Mouse (Mus musculus) small intestine, adult 2 months (tissue): ENCODE measurements around the gene Atp11c.

Source experiments
- CTCF ChIP-seq: fragments of 200-500 bp; IDR thresholded peaks from 2 replicates; pipeline ENCODE4 v1.5.1; 2012; ENCODE audit warnings: low read depth, mild to moderate bottlenecking, control low read depth, inconsistent platforms, low read length, moderate library complexity, mixed read lengths; ENCODE audit not compliant: insufficient replicate concordance, insufficient read length; ENCODE audit errors: extremely low read depth
- POLR2A ChIP-seq: fragments of 200-500 bp; IDR thresholded peaks from 2 replicates; pipeline ENCODE4 v1.6.1; 2012; ENCODE audit warnings: low read depth, mild to moderate bottlenecking, control low read depth, inconsistent platforms, low read length, moderate library complexity

DNA sequence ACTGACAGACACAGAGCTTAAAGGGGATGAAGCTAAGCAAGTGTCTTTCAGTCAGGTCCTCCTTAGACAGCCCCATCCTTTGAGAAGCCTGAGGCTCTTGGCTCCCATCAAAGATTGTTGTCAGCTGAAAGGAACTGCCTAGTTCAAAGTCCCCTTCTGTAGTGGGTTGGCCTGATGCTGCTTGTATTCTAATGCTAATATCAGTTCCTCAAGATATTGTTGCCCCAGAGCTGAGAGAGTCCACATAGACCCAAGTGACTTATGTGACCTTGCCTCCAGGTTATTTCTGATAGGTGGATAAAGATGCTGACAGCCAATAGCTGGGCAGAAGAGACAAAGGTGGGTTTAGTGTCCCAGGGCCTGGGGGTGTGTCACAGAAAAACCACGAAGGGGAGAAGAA is 404.8 kb downstream of the Atp11c start:
- TF ChIP-seq POLR2A (no peak), CTCF (no peak)
